Mouse (Mus musculus) heart, postnatal 10 days (tissue): ENCODE results near the gene Mipep. TPM values are rescaled to one million over a fixed set of nuclear protein-coding genes. Genes with fewer than 3 reads are reported as not detected.

Source experiments
- DNase-seq, 2 experiments: peaks; one replicate each; pipeline ENCODE4 v3.0.0; 2021
- intact Hi-C: fragments of 180-260 bp; cut with DNase I; formaldehyde crosslinking; loops from one replicate; pipeline ENCODE4 v1.15.1; 2025
- total RNA-seq, 2 experiments: library from RNA; stranded (reverse); gene quantifications; 2 replicates each; pipeline ENCODE4 v1.2.3; 2021

Mipep gene
- total RNA-seq, 2 experiments from 2014 or later: 51.3 to 52.6 TPM

DNA sequence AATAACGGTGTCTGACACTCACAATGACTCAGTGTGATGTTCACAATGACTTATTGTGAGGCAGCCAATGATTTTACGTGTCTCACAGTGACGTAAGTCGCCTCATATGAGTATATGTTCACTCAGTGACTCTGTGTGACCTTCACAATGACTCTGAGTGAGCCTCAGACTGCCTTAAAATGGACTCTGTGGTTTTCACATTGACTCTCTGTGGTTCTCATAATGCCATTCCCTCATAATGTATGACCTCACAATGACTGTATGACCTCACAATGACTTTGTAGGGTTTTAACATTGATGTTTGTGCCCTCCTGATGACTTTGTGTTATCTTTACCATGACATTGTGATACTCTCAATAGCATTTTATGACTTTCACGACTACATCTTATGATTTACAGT, 151.3 kb downstream of the Mipep start:
- intact Hi-C loops: no loop called here
- DNase-seq: no peak

DNA sequence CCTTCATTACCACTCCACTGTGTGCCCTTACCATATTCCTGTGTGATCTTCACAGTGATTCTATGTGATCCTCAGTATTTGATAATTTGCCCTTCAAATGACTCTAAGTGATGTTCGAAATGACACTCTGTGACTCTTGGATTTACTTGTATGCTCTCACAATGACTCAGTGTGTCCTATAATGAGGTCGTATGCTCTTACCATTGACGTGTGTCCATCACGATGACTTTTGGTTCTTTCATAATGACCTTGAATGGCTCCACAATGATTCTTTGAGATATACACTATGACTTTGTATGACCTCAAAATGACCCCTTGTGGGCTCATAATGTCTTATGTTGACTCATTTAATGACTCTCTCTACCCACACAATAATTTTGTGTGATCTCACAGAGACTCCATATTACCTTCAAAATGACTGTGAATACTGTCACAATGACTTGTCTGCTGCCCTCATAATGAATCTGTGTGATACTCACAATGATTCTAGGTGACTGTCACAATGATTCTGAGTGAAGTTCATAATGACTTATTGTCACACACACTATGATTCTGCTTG, 153.2 kb downstream of the Mipep start:
- no peak for DNase-seq
- intact Hi-C loops: no loop called here

Other genes starting within 250 kb of the Mipep start
- 10 to 100 TPM; 38.9 to 47.4 TPM for gene Spata13, start 150.6 kb upstream of the Mipep start, total RNA-seq
- gene C1qtnf9, start 16.4 kb upstream of the Mipep start, total RNA-seq: 10 to 100 TPM; 36.4 to 38.2 TPM